Mouse (Mus musculus) adrenal gland, postnatal 10 days (tissue): ENCODE data around the gene Klhl26. TPM values are rescaled to one million over a fixed set of nuclear protein-coding genes. Genes with fewer than 3 reads are reported as not detected.

Source experiments
- DNase-seq: peaks from one replicate; pipeline ENCODE4 v3.0.0; 2021; ENCODE audit warnings: mixed read lengths
- total RNA-seq, 2 experiments: library from RNA; stranded (reverse); gene quantifications; 2 replicates each; pipeline ENCODE4 v1.2.3; 2021

The Klhl26 gene
- total RNA-seq, 2 experiments from 2014 or later: 14.0 to 15.1 TPM

- no peak for DNase-seq
Measured at GRCm38 (mm10) chr8:70409019-70409418, 67.7 kb downstream of the Klhl26 start.

DNA sequence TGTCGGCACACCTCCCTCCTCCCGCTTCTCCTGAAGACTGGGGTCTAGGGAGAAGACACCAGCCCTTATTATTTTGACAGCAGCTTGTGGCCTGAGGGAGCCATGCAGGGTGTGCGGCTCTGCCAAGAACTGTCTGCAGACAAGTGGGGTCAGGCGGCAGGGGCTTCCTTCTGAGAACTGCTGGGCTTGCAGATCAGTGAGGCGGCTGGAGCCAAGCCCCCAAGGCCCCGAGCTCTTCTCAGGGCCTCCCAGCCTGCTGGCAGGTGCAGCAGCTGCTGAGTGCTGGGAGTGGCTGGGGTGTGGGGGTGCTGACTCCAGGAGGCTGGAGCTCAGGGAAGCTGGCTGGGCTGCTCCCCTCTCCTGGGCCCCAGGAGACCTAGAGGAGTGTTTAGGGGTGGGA is 68.5 kb downstream of the Klhl26 start:
- no peak for DNase-seq

- DNase-seq: no peak
Measured at GRCm38 (mm10) chr8:70406427-70407069, 70.2 kb downstream of the Klhl26 start.

DNA sequence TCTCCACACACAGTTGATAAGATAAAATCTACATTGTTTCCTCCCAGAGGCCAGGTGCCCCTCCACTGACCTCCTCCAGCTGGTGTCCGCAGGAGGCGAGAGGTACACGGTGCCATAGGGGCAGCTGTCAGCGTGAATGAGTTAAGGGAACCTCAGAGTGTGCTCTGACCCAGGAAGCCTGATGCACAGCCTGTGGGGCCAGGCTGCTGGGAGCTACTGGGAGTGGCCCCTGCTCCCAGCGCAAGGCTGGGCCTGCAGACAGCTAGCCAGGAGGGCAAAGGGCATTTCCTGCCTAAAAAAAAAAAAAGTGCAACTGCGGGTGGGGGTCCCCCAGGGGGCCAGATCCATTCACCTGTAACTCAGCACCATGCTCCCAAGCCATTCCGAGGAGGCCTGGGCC is 71.6 kb downstream of the Klhl26 start:
- no peak for DNase-seq

- DNase-seq: no peak
Measured at GRCm38 (mm10) chr8:70404212-70404611, 72.6 kb downstream of the Klhl26 start.

Other genes with a start within 250 kb of the Klhl26 start
- gene Sugp2, start 242.7 kb downstream of the Klhl26 start, total RNA-seq: 10 to 100 TPM; 28.9 to 48.5 TPM
- gene Armc6, start 242.5 kb downstream of the Klhl26 start, total RNA-seq: 10 to 100 TPM; 11.2 to 13.2 TPM
- 10 to 100 TPM; 23.8 to 33.3 TPM for gene Homer3, start 194.1 kb downstream of the Klhl26 start, total RNA-seq
- gene Ddx49, start 174.5 kb downstream of the Klhl26 start, total RNA-seq: 10 to 100 TPM; 63.4 to 67.7 TPM
- 100 to 1,000 TPM; 203 to 216 TPM for gene Cope, start 174.4 kb downstream of the Klhl26 start, total RNA-seq
- gene Cers1, start 161.2 kb downstream of the Klhl26 start, total RNA-seq: 1 to 10 TPM; 2.3 to 3.7 TPM
- gene Gdf1, start 147.2 kb downstream of the Klhl26 start, total RNA-seq: 1 to 10 TPM in 1 of 2 experiments, under 1 TPM in 1; 0.88 to 1.2 TPM
- gene Upf1, start 123.7 kb downstream of the Klhl26 start, total RNA-seq: 10 to 100 TPM; 49.1 to 51.4 TPM
- 1 to 10 TPM in 1 of 2 experiments, under 1 TPM in 1; 0.97 to 2.0 TPM for gene Comp, start 103.4 kb downstream of the Klhl26 start, total RNA-seq
- gene Crtc1, start 37.4 kb downstream of the Klhl26 start, total RNA-seq: 10 to 100 TPM; 14.1 to 19.4 TPM
- gene Tmem59l, start 10.4 kb upstream of the Klhl26 start, total RNA-seq: 1 to 10 TPM; 2.9 to 4.5 TPM
- gene Crlf1, start 16.2 kb upstream of the Klhl26 start, total RNA-seq: under 1 TPM; 0.21 to 0.42 TPM
- gene Rex1bd, start 29.8 kb upstream of the Klhl26 start, total RNA-seq: 100 to 1,000 TPM; 121 to 130 TPM
- gene Uba52, start 33.8 kb upstream of the Klhl26 start, total RNA-seq: 1,000 to 10,000 TPM; 1,751 to 1,916 TPM
- 100 to 1,000 TPM; 226 to 250 TPM for gene Fkbp8, start 50.8 kb upstream of the Klhl26 start, total RNA-seq
- 10 to 100 TPM; 84.0 to 97.4 TPM for gene Kxd1, start 51.0 kb upstream of the Klhl26 start, total RNA-seq
- gene Ell, start 62.5 kb upstream of the Klhl26 start, total RNA-seq: 10 to 100 TPM; 22.2 to 26.3 TPM
- gene Isyna1, start 117.4 kb upstream of the Klhl26 start, total RNA-seq: 10 to 100 TPM; 59.4 to 59.8 TPM
- 10 to 100 TPM; 92.0 to 96.9 TPM for gene Ssbp4, start 131.9 kb upstream of the Klhl26 start, total RNA-seq
- gene Lrrc25, start 139.2 kb upstream of the Klhl26 start, total RNA-seq: 1 to 10 TPM; 3.3 to 3.6 TPM
- gene Gdf15, start 155.5 kb upstream of the Klhl26 start, total RNA-seq: 1 to 10 TPM in 1 of 2 experiments, under 1 TPM in 1; 0.79 to 1.7 TPM
- 10 to 100 TPM; 65.7 to 80.6 TPM for gene Pgpep1, start 183.4 kb upstream of the Klhl26 start, total RNA-seq
- 10 to 100 TPM; 91.5 to 94.7 TPM for gene Lsm4, start 196.3 kb upstream of the Klhl26 start, total RNA-seq
- gene Jund, start 222.0 kb upstream of the Klhl26 start, total RNA-seq: 100 to 1,000 TPM; 149 to 185 TPM
- under 1 TPM; 0.15 to 0.30 TPM for gene Iqcn, start 226.5 kb upstream of the Klhl26 start, total RNA-seq
- not detected for gene Gm3336, start 241.6 kb upstream of the Klhl26 start, total RNA-seq
- gene Pde4c, start 246.8 kb upstream of the Klhl26 start, total RNA-seq: 1 to 10 TPM; 2.4 to 2.8 TPM